Mouse (Mus musculus) MEL (cell line): ENCODE data around the gene Cmss1. TPM values are rescaled to one million over a fixed set of nuclear protein-coding genes. Genes with fewer than 3 reads are reported as not detected.

Experiments
- DNase-seq: peaks from one replicate; pipeline ENCODE4 v3.0.0; 2011; ENCODE audit warnings: low read depth, low spot score
- H3K27ac ChIP-seq: 2 replicates; pipeline ENCODE4 v1.5.1; 2012; ENCODE audit warnings: low read depth, mild to moderate bottlenecking, control low read depth, low read length, moderate library complexity; ENCODE audit not compliant: control insufficient read depth
- H3K27me3 ChIP-seq, 2 experiments: fragments of 150-350 bp in 1 of 2; sonication (generic) in 1 of 2; 2 replicates each; pipeline ENCODE4 v1.6.1; 2012; ENCODE audit warnings: low read length in 2 of 2, mild to moderate bottlenecking in 2 of 2, improper control_type of control experiment in 1 of 2, moderate library complexity in 1 of 2; ENCODE audit not compliant: insufficient read depth in 2 of 2, control insufficient read depth in 1 of 2
- H3K36me3 ChIP-seq, 2 experiments: 2 replicates each; pipeline ENCODE4 v1.6.1; 2012 to 2014; ENCODE audit warnings: low read length in 2 of 2, improper control_type of control experiment in 1 of 2, inconsistent platforms in 1 of 2, mild to moderate bottlenecking in 1 of 2; ENCODE audit not compliant: insufficient read depth in 2 of 2, control insufficient read depth in 1 of 2
- H3K4me1 ChIP-seq, 2 experiments: fragments of 150-350 bp in 1 of 2; sonication (generic) in 1 of 2; 2 replicates each; pipeline ENCODE4 v1.6.1; 2012; ENCODE audit warnings: low read length in 2 of 2, improper control_type of control experiment in 1 of 2, mild to moderate bottlenecking in 1 of 2; ENCODE audit not compliant: insufficient read depth in 2 of 2, control insufficient read depth in 1 of 2
- H3K4me3 ChIP-seq, 2 experiments: fragments of 150-350 bp in 1 of 2; sonication (generic) in 1 of 2; 2 replicates each; pipeline ENCODE4 v1.5.1; 2012; ENCODE audit warnings: low read depth in 2 of 2, low read length in 2 of 2, mild to moderate bottlenecking in 2 of 2, moderate library complexity in 2 of 2, control low read depth in 1 of 2, improper control_type of control experiment in 1 of 2; ENCODE audit not compliant: control insufficient read depth in 1 of 2, insufficient read depth in 1 of 2
- H3K79me2 ChIP-seq: 2 replicates; pipeline ENCODE4 v1.6.1; 2012; ENCODE audit warnings: mild to moderate bottlenecking, low read length, moderate library complexity; ENCODE audit not compliant: control insufficient read depth, poor library complexity, insufficient read depth
- H3K9ac ChIP-seq: 2 replicates; pipeline ENCODE4 v1.6.1; 2012; ENCODE audit warnings: low read depth, mild to moderate bottlenecking, control low read depth, low read length, moderate library complexity; ENCODE audit not compliant: control insufficient read depth, poor library complexity, severe bottlenecking
- H3K9me3 ChIP-seq: fragments of 150-350 bp; sonication (generic); replicated peaks from 2 replicates; pipeline ENCODE4 v1.6.1; 2012; ENCODE audit warnings: mild to moderate bottlenecking, low read length, improper control_type of control experiment, moderate library complexity; ENCODE audit not compliant: insufficient read depth
- BHLHE40 ChIP-seq: IDR thresholded peaks from 2 replicates; pipeline ENCODE4 v1.6.1; 2012; ENCODE audit warnings: low read depth, mild to moderate bottlenecking, inconsistent platforms, low read length, improper control_type of control experiment, borderline replicate concordance
- EP300 ChIP-seq, 2 experiments: IDR thresholded peaks; 2 replicates each; pipeline ENCODE4 v1.6.1; 2011; ENCODE audit warnings: improper control_type of control experiment in 2 of 2, low read length in 2 of 2, low read depth in 1 of 2, mild to moderate bottlenecking in 1 of 2
- ETS1 ChIP-seq: IDR thresholded peaks from 2 replicates; pipeline ENCODE4 v1.6.1; 2012; ENCODE audit warnings: low read depth, mild to moderate bottlenecking, inconsistent platforms, low read length, improper control_type of control experiment, moderate library complexity
- GABPA ChIP-seq: IDR thresholded peaks from 2 replicates; pipeline ENCODE4 v1.6.1; 2012; ENCODE audit warnings: low read depth, mild to moderate bottlenecking, inconsistent platforms, low read length, improper control_type of control experiment, moderate library complexity
- HCFC1 ChIP-seq: IDR thresholded peaks from 2 replicates; pipeline ENCODE4 v1.6.1; 2012; ENCODE audit warnings: low read depth, mild to moderate bottlenecking, inconsistent platforms, low read length, improper control_type of control experiment, moderate library complexity
- MAFK ChIP-seq: IDR thresholded peaks from 2 replicates; pipeline ENCODE4 v1.6.1; 2011; ENCODE audit warnings: low read depth, mild to moderate bottlenecking, low read length, improper control_type of control experiment, borderline replicate concordance
- MAX ChIP-seq: IDR thresholded peaks from 2 replicates; pipeline ENCODE4 v1.6.1; 2011; ENCODE audit warnings: low read length, improper control_type of control experiment
- MXI1 ChIP-seq: IDR thresholded peaks from 2 replicates; pipeline ENCODE4 v1.6.1; 2011; ENCODE audit warnings: mild to moderate bottlenecking, low read depth, low read length, improper control_type of control experiment
- MYB ChIP-seq: IDR thresholded peaks from 2 replicates; pipeline ENCODE4 v1.6.1; 2011; ENCODE audit warnings: mild to moderate bottlenecking, low read depth, low read length, improper control_type of control experiment
- MYC ChIP-seq: IDR thresholded peaks from 2 replicates; pipeline ENCODE4 v1.6.1; 2011; ENCODE audit warnings: low read depth, mild to moderate bottlenecking, low read length, improper control_type of control experiment, moderate library complexity
- NRF1 ChIP-seq: IDR thresholded peaks from 2 replicates; pipeline ENCODE4 v1.6.1; 2014; ENCODE audit warnings: low read depth, mild to moderate bottlenecking, inconsistent platforms, low read length, improper control_type of control experiment, moderate library complexity; ENCODE audit not compliant: poor library complexity, insufficient read depth, severe bottlenecking
- POLR2AphosphoS2 ChIP-seq: IDR thresholded peaks from 2 replicates; pipeline ENCODE4 v1.6.1; 2011; ENCODE audit warnings: low read length, improper control_type of control experiment
- POLR2AphosphoS5 ChIP-seq: IDR thresholded peaks from 2 replicates; pipeline ENCODE4 v1.6.1; 2012; ENCODE audit warnings: low read depth, borderline replicate concordance, mild to moderate bottlenecking, inconsistent platforms, low read length, moderate library complexity, mixed read lengths
- RAD21 ChIP-seq: IDR thresholded peaks from 2 replicates; pipeline ENCODE4 v1.6.1; 2011; ENCODE audit warnings: mild to moderate bottlenecking, low read depth, low read length, improper control_type of control experiment
- RCOR1 ChIP-seq: IDR thresholded peaks from 2 replicates; pipeline ENCODE4 v1.6.1; 2012; ENCODE audit warnings: low read depth, mild to moderate bottlenecking, inconsistent platforms, low read length, improper control_type of control experiment
- SIN3A ChIP-seq: IDR thresholded peaks from 2 replicates; pipeline ENCODE4 v1.6.1; 2012; ENCODE audit warnings: low read length, improper control_type of control experiment, inconsistent platforms
- TAL1 ChIP-seq: IDR thresholded peaks from 2 replicates; pipeline ENCODE4 v1.6.1; 2012; ENCODE audit warnings: mild to moderate bottlenecking, inconsistent platforms, low read length, moderate library complexity, mixed read lengths
- TBP ChIP-seq: IDR thresholded peaks from 2 replicates; pipeline ENCODE4 v1.8.0; 2011; ENCODE audit warnings: low read depth, low read length, improper control_type of control experiment
- ZKSCAN1 ChIP-seq: IDR thresholded peaks from 2 replicates; pipeline ENCODE4 v1.6.1; 2012; ENCODE audit warnings: low read depth, mild to moderate bottlenecking, inconsistent platforms, low read length, improper control_type of control experiment, moderate library complexity
- ZMIZ1 ChIP-seq: IDR thresholded peaks from 2 replicates; pipeline ENCODE4 v1.6.1; 2012; ENCODE audit warnings: low read depth, mild to moderate bottlenecking, inconsistent platforms, low read length, improper control_type of control experiment, moderate library complexity
- ZNF384 ChIP-seq: IDR thresholded peaks from 2 replicates; pipeline ENCODE4 v1.6.1; 2012; ENCODE audit warnings: low read depth, mild to moderate bottlenecking, inconsistent platforms, low read length, improper control_type of control experiment
- polyA plus RNA-seq, 2 experiments: library from polyadenylated mRNA; stranded (reverse) in 1 of 2; unstranded in 1 of 2; fragments of >175 nt in 1 of 2; fragments of >200 nt in 1 of 2; gene quantifications; 2 replicates each; pipeline versions ENCODE4 v1.2.1 to v1.2.4; 2012; ENCODE audit warnings: low replicate concordance in 2 of 2, low read depth in 1 of 2; ENCODE audit not compliant: insufficient read length in 2 of 2, insufficient read depth in 1 of 2, missing spikeins in 1 of 2
- total RNA-seq: library from RNA; depleted of rRNA; stranded (reverse); fragments of 300-350 nt; gene quantifications from 2 replicates; pipeline ENCODE4 v1.2.3, GENCODE M21; 2012

Gene Cmss1
- total and polyA plus RNA-seq, 3 experiments, result 80.9 to 94.7 TPM; not detected in 1

DNA sequence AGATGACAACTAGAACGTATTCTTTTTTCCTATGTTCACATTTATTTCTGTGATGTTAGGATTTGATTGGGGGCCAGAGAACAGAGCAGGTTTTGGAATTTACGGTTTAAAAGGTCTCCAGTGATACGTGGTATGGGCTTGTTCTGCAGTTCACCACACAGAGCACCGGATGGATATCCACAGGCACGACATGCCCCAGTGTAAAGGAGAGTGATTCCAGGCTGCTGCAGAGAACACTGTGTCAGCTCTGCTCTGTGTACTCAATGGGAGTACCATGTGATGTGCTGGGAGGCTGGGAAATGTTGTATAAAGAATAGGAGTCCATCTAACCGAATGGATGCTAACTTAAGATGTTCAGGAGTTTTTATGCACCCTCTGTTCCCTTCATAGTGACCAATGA, 252.7 kb downstream of the Cmss1 start:
- H3K9me3 ChIP-seq, result no peaks in the 10 kb centered on the region
- DNase-seq, result no peak
- H3K27ac ChIP-seq, result no peak overlapping the region
- no peak overlapping the region for H3K9ac ChIP-seq
- TF ChIP-seq HCFC1, result no peak
- TF ChIP-seq NRF1, result no peak
- TF ChIP-seq ETS1, result no peak
- no peak for TF ChIP-seq TAL1
- no peak for TF ChIP-seq MAX
- TF ChIP-seq MXI1, result no peak
- TF ChIP-seq GABPA, result no peak
- TF ChIP-seq SIN3A, result no peak
- TF ChIP-seq ZNF384, result no peak
- TF ChIP-seq RCOR1, result no peak
- TF ChIP-seq ZMIZ1, result no peak
- TF ChIP-seq MYC, result no peak
- no peak for TF ChIP-seq POLR2AphosphoS2
- no peak for TF ChIP-seq MYB
- no peak for TF ChIP-seq BHLHE40
- TF ChIP-seq EP300 (IDR thresholded peaks at IDR 0.05; ENCODE audit: low read depth in 1 of 2, low read length in 2 of 2), result no peak
- TF ChIP-seq RAD21, result no peak
- no peak for TF ChIP-seq POLR2AphosphoS5
- TF ChIP-seq MAFK, result no peak
- no peaks in the 10 kb centered on the region for H3K79me2 ChIP-seq
- no peak overlapping the region for H3K4me3 ChIP-seq
- no peaks in the 10 kb centered on the region for H3K36me3 ChIP-seq
- H3K27me3 ChIP-seq, result no peaks in the 10 kb centered on the region
- H3K4me1 ChIP-seq, result no peaks in the 10 kb centered on the region

GRCm38 (mm10) chr16:57353166-57353721, 253.4 kb downstream of the Cmss1 start:
- Histone ChIP-seq H3K9ac (no peak overlapping the region), H3K36me3 (no peaks in the 10 kb centered on the region), H3K27ac (no peak overlapping the region), H3K9me3 (no peaks in the 10 kb centered on the region), H3K4me1 (no peaks in the 10 kb centered on the region), H3K27me3 (no peaks in the 10 kb centered on the region), H3K4me3 (no peak overlapping the region), H3K79me2 (no peaks in the 10 kb centered on the region)
- no peak for DNase-seq
- TF ChIP-seq TBP (no peak), ZKSCAN1 (no peak)
